Mouse (Mus musculus): ENCODE measurements around the gene Mau2. TPM values are rescaled to one million over a fixed set of nuclear protein-coding genes. Genes with fewer than 3 reads are reported as not detected.
"Not testable (repeated sequence)": the region's sequence is repeated elsewhere in the genome, so short reads cannot be mapped to it uniquely, and the experiment has no call there.

Gene Mau2
- polyA plus RNA-seq, 1 experiment from 2014 or later: 23.6 TPM

GRCm38 (mm10) chr8:70071836-70072440, 29.4 kb upstream of the Mau2 start:
- Histone ChIP-seq H3K4me3 (ENCODE audit: low read depth, low read length) (0 out of 2 replicates have a peak overlapping the region, but pooled peaks have one; percentile 38), H3K36me3 (ENCODE audit: control insufficient read depth, insufficient read depth) (peaks cover 45% of the 10 kb centered on the region), H3K4me1 (replicated peaks; ENCODE audit: control insufficient read depth, insufficient read depth, low read length) (no peaks in the 10 kb centered on the region), H3K9me3 (ENCODE audit: control insufficient read depth) (no peaks in the 10 kb centered on the region), H3K9ac (ENCODE audit: low read depth, low read length) (no peak overlapping the region), H3K4me2 (replicated peaks; ENCODE audit: low read depth) (peak overlapping the region; percentile 71), H3K27me3 (replicated peaks; ENCODE audit: control insufficient read depth, insufficient read depth, low read length) (no peaks in the 10 kb centered on the region), H3K27ac (ENCODE audit: low read depth, low read length) (peak overlapping the region; percentile 93)
- TF ChIP-seq CTCF (IDR thresholded peaks at IDR 0.05; ENCODE audit: low read depth): no peak
- no peak for ATAC-seq
- 57% methylated on average over 2 of the region's 2 CpGs for WGBS

DNA sequence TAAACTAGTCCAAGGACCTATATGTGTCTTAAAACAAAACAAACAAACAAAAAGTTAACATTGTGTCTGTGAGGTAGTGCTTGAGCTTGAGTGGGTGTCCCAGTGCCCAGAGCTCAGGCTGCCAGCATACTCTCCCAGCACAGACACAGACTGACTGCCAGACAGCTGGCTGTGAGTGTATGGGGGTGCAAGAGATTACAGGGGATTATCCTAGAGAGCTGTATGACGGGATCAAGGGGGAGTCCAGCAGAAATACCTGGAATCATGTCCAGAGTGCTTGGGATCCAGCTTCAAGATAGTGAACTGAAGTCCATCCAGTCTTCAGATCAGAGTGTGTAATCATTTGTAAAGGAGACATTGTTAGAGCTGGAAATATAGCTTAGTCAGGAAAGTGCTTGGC, 15.2 kb upstream of the Mau2 start:
- ATAC-seq: no peak
- Histone ChIP-seq H3K4me3 (ENCODE audit: low read depth, low read length) (no peak overlapping the region), H3K27ac (ENCODE audit: low read depth, low read length) (no peak overlapping the region), H3K36me3 (ENCODE audit: control insufficient read depth, insufficient read depth) (peaks cover 69% of the 10 kb centered on the region), H3K9ac (ENCODE audit: low read depth, low read length) (no peak overlapping the region), H3K4me2 (replicated peaks; ENCODE audit: low read depth) (no peak overlapping the region), H3K9me3 (ENCODE audit: control insufficient read depth) (no peaks in the 10 kb centered on the region), H3K4me1 (replicated peaks; ENCODE audit: control insufficient read depth, insufficient read depth, low read length) (no peaks in the 10 kb centered on the region), H3K27me3 (replicated peaks; ENCODE audit: control insufficient read depth, insufficient read depth, low read length) (no peaks in the 10 kb centered on the region)
- WGBS: 81% methylated on average over 1 of the region's 1 CpGs
- TF ChIP-seq CTCF (IDR thresholded peaks at IDR 0.05; ENCODE audit: low read depth): no peak

DNA sequence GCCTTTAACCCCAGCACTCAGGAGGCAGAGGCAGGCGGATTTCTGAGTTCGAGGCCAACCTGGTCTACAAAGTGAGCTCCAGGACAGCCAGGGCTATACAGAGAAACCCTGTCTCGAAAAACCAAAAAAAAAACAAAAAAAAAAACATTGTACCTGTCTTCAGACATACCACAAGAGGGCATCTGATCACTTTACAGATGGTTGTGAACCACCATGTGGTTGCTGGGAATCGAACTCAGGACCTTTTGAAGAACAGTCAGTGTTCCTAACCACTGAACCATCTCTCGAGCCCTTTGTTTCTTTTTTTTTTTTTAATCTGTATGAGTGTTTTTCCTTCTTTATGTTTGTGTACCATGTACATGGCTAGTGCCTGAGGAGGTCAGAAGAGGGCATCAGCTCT, 7.9 kb upstream of the Mau2 start:
- 94% methylated on average over 5 of the region's 5 CpGs for WGBS

DNA sequence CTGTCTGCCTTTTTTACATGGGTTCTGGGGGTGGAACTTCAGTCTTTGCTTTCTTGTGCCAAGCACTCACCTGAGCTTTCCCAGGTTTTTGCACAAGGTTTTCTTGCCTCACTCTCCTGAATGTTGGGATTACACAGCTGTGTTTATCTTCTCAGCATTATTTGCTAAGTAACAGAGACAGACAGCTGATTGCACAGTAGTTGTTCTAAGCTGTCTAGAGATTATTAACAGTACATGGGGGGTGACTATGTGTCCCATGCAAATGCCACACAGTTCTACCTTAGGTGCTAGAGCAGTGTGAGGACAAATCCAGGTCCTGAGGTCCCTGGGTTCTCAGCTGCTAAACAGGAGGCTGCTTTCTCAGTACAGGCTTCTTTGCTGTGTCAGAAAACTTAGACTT, 7.1 kb upstream of the Mau2 start:
- H3K36me3 ChIP-seq (ENCODE audit: control insufficient read depth, insufficient read depth): peaks cover 50% of the 10 kb centered on the region
- no peaks in the 10 kb centered on the region for H3K4me1 ChIP-seq (replicated peaks; ENCODE audit: control insufficient read depth, insufficient read depth, low read length)
- no peak overlapping the region for H3K9ac ChIP-seq (ENCODE audit: low read depth, low read length)
- no peak for ATAC-seq
- H3K27ac ChIP-seq (ENCODE audit: low read depth, low read length): no peak overlapping the region
- no peak overlapping the region for H3K4me2 ChIP-seq (replicated peaks; ENCODE audit: low read depth)
- H3K4me3 ChIP-seq (ENCODE audit: low read depth, low read length): no peak overlapping the region
- TF ChIP-seq CTCF (IDR thresholded peaks at IDR 0.05; ENCODE audit: low read depth): no peak
- H3K27me3 ChIP-seq (replicated peaks; ENCODE audit: control insufficient read depth, insufficient read depth, low read length): no peaks in the 10 kb centered on the region
- no peaks in the 10 kb centered on the region for H3K9me3 ChIP-seq (ENCODE audit: control insufficient read depth)

More for the DNA sequence above, 7.9 kb upstream of the Mau2 start:
- peak; percentile 21; the same call in 1 of the 2 replicates for TF ChIP-seq CTCF (IDR thresholded peaks at IDR 0.05; ENCODE audit: low read depth)
- not testable (repeated sequence) for H3K9me3 ChIP-seq (ENCODE audit: control insufficient read depth); H3K4me1 ChIP-seq (replicated peaks; ENCODE audit: control insufficient read depth, insufficient read depth, low read length); H3K4me2 ChIP-seq (replicated peaks; ENCODE audit: low read depth); H3K9ac ChIP-seq (ENCODE audit: low read depth, low read length); ATAC-seq; H3K27ac ChIP-seq (ENCODE audit: low read depth, low read length); H3K27me3 ChIP-seq (replicated peaks; ENCODE audit: control insufficient read depth, insufficient read depth, low read length); H3K4me3 ChIP-seq (ENCODE audit: low read depth, low read length)
- peaks cover 58% of the 10 kb centered on the region for H3K36me3 ChIP-seq (ENCODE audit: control insufficient read depth, insufficient read depth)

GRCm38 (mm10) chr8:70043996-70044395, 1.5 kb upstream of the Mau2 start:
- peaks cover 11% of the 10 kb centered on the region; the same call in 1 of the 2 replicates for H3K36me3 ChIP-seq (ENCODE audit: control insufficient read depth, insufficient read depth)
- 0 out of 2 replicates have a peak overlapping the region, but pooled peaks have one; percentile 99 for H3K9ac ChIP-seq (ENCODE audit: low read depth, low read length)
- no peak for TF ChIP-seq CTCF (IDR thresholded peaks at IDR 0.05; ENCODE audit: low read depth)
- 0 out of 2 replicates have a peak, but pooled peaks cover 3% of the 10 kb centered on the region for H3K4me1 ChIP-seq (replicated peaks; ENCODE audit: control insufficient read depth, insufficient read depth, low read length)
- no peak overlapping the region for H3K27ac ChIP-seq (ENCODE audit: low read depth, low read length)
- H3K9me3 ChIP-seq (ENCODE audit: control insufficient read depth): no peaks in the 10 kb centered on the region
- H3K4me3 ChIP-seq (ENCODE audit: low read depth, low read length): no peak overlapping the region
- no peak for ATAC-seq
- no peaks in the 10 kb centered on the region for H3K27me3 ChIP-seq (replicated peaks; ENCODE audit: control insufficient read depth, insufficient read depth, low read length)
- H3K4me2 ChIP-seq (replicated peaks; ENCODE audit: low read depth): peak overlapping the region; percentile 95; the same call in 1 of the 2 replicates
- WGBS: 87% methylated on average over 5 of the region's 5 CpGs

DNA sequence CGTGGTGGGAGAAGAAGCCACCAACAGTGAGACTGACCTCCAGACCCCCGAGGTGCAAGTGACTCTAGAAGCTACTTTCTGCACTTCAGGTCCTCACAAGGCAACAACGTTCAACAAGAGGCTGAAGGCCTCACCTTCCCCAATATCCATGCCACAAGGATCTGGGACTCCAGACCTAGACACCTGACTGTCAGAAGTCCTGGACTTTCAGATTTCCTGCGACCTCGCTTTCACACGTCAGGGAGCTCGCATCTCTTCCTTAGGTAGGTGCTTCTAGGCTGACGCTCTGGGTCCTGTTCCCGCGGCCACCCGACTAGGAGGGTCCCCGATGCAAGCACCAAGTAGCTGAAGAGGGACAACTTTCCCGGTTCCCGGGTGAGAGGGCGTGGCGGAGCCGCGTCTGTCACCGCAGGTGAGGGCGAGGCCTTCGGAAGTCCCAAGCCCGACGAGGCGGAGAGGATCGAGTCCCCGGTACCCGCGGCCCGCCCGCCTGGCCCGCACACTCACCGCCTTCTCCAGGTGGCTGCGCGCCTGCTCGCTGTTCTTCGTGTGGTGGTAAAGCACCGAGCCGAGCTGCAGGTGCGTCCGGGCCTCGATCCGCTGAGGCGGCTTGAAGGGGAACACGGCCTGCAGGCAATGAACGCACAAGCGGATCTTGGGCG, 518 bp downstream of the Mau2 start:
- H3K9ac ChIP-seq (ENCODE audit: low read depth, low read length): peak overlapping the region; percentile 99
- no peaks in the 10 kb centered on the region for H3K36me3 ChIP-seq (ENCODE audit: control insufficient read depth, insufficient read depth)
- H3K4me2 ChIP-seq (replicated peaks; ENCODE audit: low read depth): peak overlapping the region; percentile 95
- peak; percentile 58 for ATAC-seq
- no peak for TF ChIP-seq CTCF (IDR thresholded peaks at IDR 0.05; ENCODE audit: low read depth)
- H3K27me3 ChIP-seq (replicated peaks; ENCODE audit: control insufficient read depth, insufficient read depth, low read length): no peaks in the 10 kb centered on the region
- H3K27ac ChIP-seq (ENCODE audit: low read depth, low read length): peak overlapping the region; percentile 73; the same call in 1 of the 2 replicates
- no peaks in the 10 kb centered on the region for H3K9me3 ChIP-seq (ENCODE audit: control insufficient read depth)
- peak overlapping the region; percentile 99 for H3K4me3 ChIP-seq (ENCODE audit: low read depth, low read length)
- WGBS: under 1% methylated on average over 47 of the region's 47 CpGs
- H3K4me1 ChIP-seq (replicated peaks; ENCODE audit: control insufficient read depth, insufficient read depth, low read length): 0 out of 2 replicates have a peak, but pooled peaks cover 3% of the 10 kb centered on the region
